Mouse (Mus musculus): ENCODE results near the gene Hipk2. TPM values are rescaled to one million over a fixed set of nuclear protein-coding genes. Genes with fewer than 3 reads are reported as not detected.

Gene Hipk2
- polyA plus RNA-seq, 1 experiment from 2014 or later = 25.8 TPM

- 84% methylated on average over 2 of the region's 2 CpGs for WGBS
- no peak overlapping the region for H3K27ac ChIP-seq (ENCODE audit: low read depth, low read length)
- ATAC-seq (ENCODE audit: low FRiP score) = no peak
These were observed 122.2 kb downstream of the Hipk2 start for GRCm38 (mm10) chr6:38753729-38754128.

GRCm38 (mm10) chr6:38753025-38753424 lies 122.9 kb downstream of the Hipk2 start:
- 77% methylated on average over 2 of the region's 2 CpGs for whole genome bisulfite sequencing
- Histone ChIP-seq H3K4me2 (no peak overlapping the region), H3K4me3 (ENCODE audit: low read depth, low read length) (no peak overlapping the region), H3K9me3 (ENCODE audit: control insufficient read depth, low read length) (no peaks in the 10 kb centered on the region), H3K9ac (ENCODE audit: low read length) (no peak overlapping the region), H3K4me1 (ENCODE audit: control insufficient read depth, insufficient read depth, low read length) (no peaks in the 10 kb centered on the region), H3K27ac (ENCODE audit: low read depth, low read length) (no peak overlapping the region), H3K36me3 (ENCODE audit: control insufficient read depth, insufficient read depth, low read length) (no peaks in the 10 kb centered on the region), H3K27me3 (ENCODE audit: control insufficient read depth, insufficient read depth, low read length) (no peaks in the 10 kb centered on the region)
- no peak for ATAC-seq (ENCODE audit: low FRiP score)
- DNase-seq (ENCODE audit: low spot score, missing footprints) = no peak

More at GRCm38 (mm10) chr6:38753729-38754128, 122.2 kb downstream of the Hipk2 start:
- Histone ChIP-seq H3K27me3 (ENCODE audit: control insufficient read depth, insufficient read depth, low read length) (no peaks in the 10 kb centered on the region), H3K4me2 (no peak overlapping the region), H3K4me1 (ENCODE audit: control insufficient read depth, insufficient read depth, low read length) (no peaks in the 10 kb centered on the region), H3K36me3 (ENCODE audit: control insufficient read depth, insufficient read depth, low read length) (no peaks in the 10 kb centered on the region), H3K9me3 (ENCODE audit: control insufficient read depth, low read length) (no peaks in the 10 kb centered on the region), H3K9ac (ENCODE audit: low read length) (no peak overlapping the region), H3K4me3 (ENCODE audit: low read depth, low read length) (no peak overlapping the region)
- no peak for DNase-seq (ENCODE audit: low spot score, missing footprints)

- Histone ChIP-seq H3K36me3 (ENCODE audit: control insufficient read depth, insufficient read depth, low read length) (no peaks in the 10 kb centered on the region), H3K4me2 (no peak overlapping the region), H3K4me1 (ENCODE audit: control insufficient read depth, insufficient read depth, low read length) (no peaks in the 10 kb centered on the region), H3K27ac (ENCODE audit: low read depth, low read length) (no peak overlapping the region), H3K27me3 (ENCODE audit: control insufficient read depth, insufficient read depth, low read length) (no peaks in the 10 kb centered on the region), H3K4me3 (ENCODE audit: low read depth, low read length) (no peak overlapping the region), H3K9me3 (ENCODE audit: control insufficient read depth, low read length) (no peaks in the 10 kb centered on the region), H3K9ac (ENCODE audit: low read length) (no peak overlapping the region)
- 85% methylated on average over 6 of the region's 6 CpGs for WGBS
- ATAC-seq (ENCODE audit: low FRiP score) = no peak
- no peak for DNase-seq (ENCODE audit: low spot score, missing footprints)
These were observed 123.5 kb downstream of the Hipk2 start for GRCm38 (mm10) chr6:38752495-38752894.

- DNase-seq (ENCODE audit: low spot score, missing footprints) (no peak), ATAC-seq (ENCODE audit: low FRiP score) (no peak)
- WGBS = 95% methylated on average over 4 of the region's 4 CpGs
- no peaks in the 10 kb centered on the region for H3K9me3 ChIP-seq (ENCODE audit: control insufficient read depth, low read length)
- no peaks in the 10 kb centered on the region for H3K4me1 ChIP-seq (ENCODE audit: control insufficient read depth, insufficient read depth, low read length)
- H3K4me2 ChIP-seq = no peak overlapping the region
- H3K27ac ChIP-seq (ENCODE audit: low read depth, low read length) = no peak overlapping the region
- H3K9ac ChIP-seq (ENCODE audit: low read length) = no peak overlapping the region
- H3K4me3 ChIP-seq (ENCODE audit: low read depth, low read length) = no peak overlapping the region
- no peaks in the 10 kb centered on the region for H3K27me3 ChIP-seq (ENCODE audit: control insufficient read depth, insufficient read depth, low read length)
- peaks cover 5% of the 10 kb centered on the region; the same call in 1 of the 2 replicates for H3K36me3 ChIP-seq (ENCODE audit: control insufficient read depth, insufficient read depth, low read length)
These were observed 127.9 kb downstream of the Hipk2 start for GRCm38 (mm10) chr6:38748037-38748436.

GRCm38 (mm10) chr6:38743351-38743750 lies 132.6 kb downstream of the Hipk2 start:
- Histone ChIP-seq H3K9me3 (ENCODE audit: control insufficient read depth, low read length) (no peaks in the 10 kb centered on the region), H3K4me3 (ENCODE audit: low read depth, low read length) (no peak overlapping the region), H3K9ac (ENCODE audit: low read length) (no peak overlapping the region), H3K27me3 (ENCODE audit: control insufficient read depth, insufficient read depth, low read length) (no peaks in the 10 kb centered on the region), H3K4me1 (ENCODE audit: control insufficient read depth, insufficient read depth, low read length) (no peaks in the 10 kb centered on the region), H3K27ac (ENCODE audit: low read depth, low read length) (no peak overlapping the region), H3K36me3 (ENCODE audit: control insufficient read depth, insufficient read depth, low read length) (peaks cover 20% of the 10 kb centered on the region), H3K4me2 (no peak overlapping the region)
- 94% methylated on average over 7 of the region's 7 CpGs for WGBS
- DNase-seq (ENCODE audit: low spot score, missing footprints) (no peak), ATAC-seq (ENCODE audit: low FRiP score) (no peak)

GRCm38 (mm10) chr6:38742441-38742840 lies 133.5 kb downstream of the Hipk2 start:
- no peak overlapping the region for H3K4me2 ChIP-seq
- no peak for DNase-seq (ENCODE audit: low spot score, missing footprints)
- no peak overlapping the region for H3K27ac ChIP-seq (ENCODE audit: low read depth, low read length)
- H3K9me3 ChIP-seq (ENCODE audit: control insufficient read depth, low read length) = no peaks in the 10 kb centered on the region
- H3K4me1 ChIP-seq (ENCODE audit: control insufficient read depth, insufficient read depth, low read length) = no peaks in the 10 kb centered on the region
- WGBS = 93% methylated on average over 3 of the region's 3 CpGs
- H3K9ac ChIP-seq (ENCODE audit: low read length) = no peak overlapping the region
- no peak for ATAC-seq (ENCODE audit: low FRiP score)
- peaks cover 20% of the 10 kb centered on the region for H3K36me3 ChIP-seq (ENCODE audit: control insufficient read depth, insufficient read depth, low read length)
- no peak overlapping the region for H3K4me3 ChIP-seq (ENCODE audit: low read depth, low read length)
- no peaks in the 10 kb centered on the region for H3K27me3 ChIP-seq (ENCODE audit: control insufficient read depth, insufficient read depth, low read length)

GRCm38 (mm10) chr6:38741024-38741423 lies 134.9 kb downstream of the Hipk2 start:
- H3K9me3 ChIP-seq (ENCODE audit: control insufficient read depth, low read length) = no peaks in the 10 kb centered on the region
- DNase-seq (ENCODE audit: low spot score, missing footprints) = no peak
- no peaks in the 10 kb centered on the region for H3K27me3 ChIP-seq (ENCODE audit: control insufficient read depth, insufficient read depth, low read length)
- no peak overlapping the region for H3K4me3 ChIP-seq (ENCODE audit: low read depth, low read length)
- no peaks in the 10 kb centered on the region for H3K4me1 ChIP-seq (ENCODE audit: control insufficient read depth, insufficient read depth, low read length)
- H3K36me3 ChIP-seq (ENCODE audit: control insufficient read depth, insufficient read depth, low read length) = peaks cover 26% of the 10 kb centered on the region
- no peak overlapping the region for H3K27ac ChIP-seq (ENCODE audit: low read depth, low read length)
- ATAC-seq (ENCODE audit: low FRiP score) = no peak
- 97% methylated on average over 3 of the region's 3 CpGs for WGBS
- H3K4me2 ChIP-seq = no peak overlapping the region
- no peak overlapping the region for H3K9ac ChIP-seq (ENCODE audit: low read length)

GRCm38 (mm10) chr6:38739266-38739665 lies 136.7 kb downstream of the Hipk2 start:
- DNase-seq (ENCODE audit: low spot score, missing footprints) (no peak), ATAC-seq (ENCODE audit: low FRiP score) (no peak)
- Histone ChIP-seq H3K4me1 (ENCODE audit: control insufficient read depth, insufficient read depth, low read length) (no peaks in the 10 kb centered on the region), H3K36me3 (ENCODE audit: control insufficient read depth, insufficient read depth, low read length) (peaks cover 24% of the 10 kb centered on the region), H3K9me3 (ENCODE audit: control insufficient read depth, low read length) (no peaks in the 10 kb centered on the region), H3K4me3 (ENCODE audit: low read depth, low read length) (no peak overlapping the region), H3K9ac (ENCODE audit: low read length) (no peak overlapping the region), H3K27ac (ENCODE audit: low read depth, low read length) (no peak overlapping the region), H3K4me2 (no peak overlapping the region), H3K27me3 (ENCODE audit: control insufficient read depth, insufficient read depth, low read length) (no peaks in the 10 kb centered on the region)
- 66% methylated on average over 3 of the region's 3 CpGs for WGBS

- WGBS = 62% methylated on average over 2 of the region's 2 CpGs
- H3K4me2 ChIP-seq = no peak overlapping the region
- H3K9me3 ChIP-seq (ENCODE audit: control insufficient read depth, low read length) = no peaks in the 10 kb centered on the region
- DNase-seq (ENCODE audit: low spot score, missing footprints) (no peak), ATAC-seq (ENCODE audit: low FRiP score) (no peak)
- H3K4me3 ChIP-seq (ENCODE audit: low read depth, low read length) = no peak overlapping the region
- no peaks in the 10 kb centered on the region for H3K4me1 ChIP-seq (ENCODE audit: control insufficient read depth, insufficient read depth, low read length)
- H3K27ac ChIP-seq (ENCODE audit: low read depth, low read length) = no peak overlapping the region
- H3K9ac ChIP-seq (ENCODE audit: low read length) = no peak overlapping the region
- peaks cover 20% of the 10 kb centered on the region for H3K36me3 ChIP-seq (ENCODE audit: control insufficient read depth, insufficient read depth, low read length)
- no peaks in the 10 kb centered on the region for H3K27me3 ChIP-seq (ENCODE audit: control insufficient read depth, insufficient read depth, low read length)
These were observed 138.2 kb downstream of the Hipk2 start for GRCm38 (mm10) chr6:38737763-38738162.

- peaks cover 10% of the 10 kb centered on the region for H3K36me3 ChIP-seq (ENCODE audit: control insufficient read depth, insufficient read depth, low read length)
- WGBS = 25% methylated on average over 4 of the region's 4 CpGs
These were observed 139.7 kb downstream of the Hipk2 start for GRCm38 (mm10) chr6:38736240-38736639.

More at GRCm38 (mm10) chr6:38736240-38736639, 139.7 kb downstream of the Hipk2 start:
- Histone ChIP-seq H3K9ac (ENCODE audit: low read length) (no peak overlapping the region), H3K4me2 (no peak overlapping the region), H3K9me3 (ENCODE audit: control insufficient read depth, low read length) (no peaks in the 10 kb centered on the region), H3K4me1 (ENCODE audit: control insufficient read depth, insufficient read depth, low read length) (no peaks in the 10 kb centered on the region), H3K27me3 (ENCODE audit: control insufficient read depth, insufficient read depth, low read length) (no peaks in the 10 kb centered on the region), H3K4me3 (ENCODE audit: low read depth, low read length) (no peak overlapping the region), H3K27ac (ENCODE audit: low read depth, low read length) (no peak overlapping the region)
- DNase-seq (ENCODE audit: low spot score, missing footprints) (peak; percentile 96), ATAC-seq (ENCODE audit: low FRiP score) (peak; percentile 63; the same call in 1 of the 2 replicates)
